Mouse (Mus musculus) stomach, embryonic 16.5 days (tissue): ENCODE data around the gene Acaca. TPM values are rescaled to one million over a fixed set of nuclear protein-coding genes. Genes with fewer than 3 reads are reported as not detected.
"Not testable (repeated sequence)": the region's sequence is repeated elsewhere in the genome, so short reads cannot be mapped to it uniquely, and the experiment has no call there.

Experiments used
- ATAC-seq: fragments of 200-750 bp; cut with Nextera tagmentation; 2 replicates; pipeline ENCODE4 v1.8.0; 2017; ENCODE audit warnings: moderate number of reproducible peaks, moderate TSS enrichment; ENCODE audit not compliant: insufficient read depth, low FRiP score
- H3K27ac ChIP-seq: fragments of 300-500 bp; sonication (generic); 2 replicates; pipeline ENCODE4 v1.5.1; 2014; ENCODE audit warnings: low read length
- H3K27me3 ChIP-seq: fragments of 300-500 bp; sonication (generic); 2 replicates; pipeline ENCODE4 v1.6.1; 2014; ENCODE audit warnings: low read length, control low read depth, mixed read lengths; ENCODE audit not compliant: control insufficient read depth, insufficient read depth
- H3K36me3 ChIP-seq: fragments of 300-500 bp; sonication (generic); 2 replicates; pipeline ENCODE4 v1.6.1; 2014; ENCODE audit warnings: low read length; ENCODE audit not compliant: control insufficient read depth, insufficient read depth
- H3K4me1 ChIP-seq: fragments of 300-500 bp; sonication (generic); 2 replicates; pipeline ENCODE4 v1.6.1; 2014; ENCODE audit warnings: low read length, control low read depth, mixed read lengths; ENCODE audit not compliant: control insufficient read depth, insufficient read depth
- H3K4me2 ChIP-seq: fragments of 300-500 bp; sonication (generic); 2 replicates; pipeline ENCODE4 v1.6.1; 2014; ENCODE audit warnings: low read depth, low read length, mixed read lengths
- H3K4me3 ChIP-seq: fragments of 300-500 bp; sonication (generic); replicated peaks from 2 replicates; pipeline ENCODE4 v1.5.1; 2014; ENCODE audit warnings: mild to moderate bottlenecking, low read length
- H3K9ac ChIP-seq: fragments of 300-500 bp; sonication (generic); 2 replicates; pipeline ENCODE4 v1.6.1; 2014; ENCODE audit warnings: low read length
- H3K9me3 ChIP-seq: fragments of 300-500 bp; sonication (generic); replicated peaks from 2 replicates; pipeline ENCODE4 v1.6.1; 2016; ENCODE audit warnings: low read length, control low read depth; ENCODE audit not compliant: control insufficient read depth
- WGBS: fragments of 180-500 bp; shearing (Covaris S2); extraction: QIAGEN DNeasy Blood & Tissue Kit; methylation state at CpG from one replicate; pipeline ENCODE4 v1.1.7; 2014; 5-methylcytosine and 5-hydroxymethylcytosine counted together
- polyA plus RNA-seq: library from polyadenylated mRNA; unstranded; fragments of >200 nt; fragmentation: Nextera tagmentation; extraction: Ambion mirVana; gene quantifications from 2 replicates; pipeline ENCODE4 v1.2.1, GENCODE M21; 2015

Gene Acaca
- polyA plus RNA-seq, 1 experiment from 2014 or later: 16.1 TPM

DNA sequence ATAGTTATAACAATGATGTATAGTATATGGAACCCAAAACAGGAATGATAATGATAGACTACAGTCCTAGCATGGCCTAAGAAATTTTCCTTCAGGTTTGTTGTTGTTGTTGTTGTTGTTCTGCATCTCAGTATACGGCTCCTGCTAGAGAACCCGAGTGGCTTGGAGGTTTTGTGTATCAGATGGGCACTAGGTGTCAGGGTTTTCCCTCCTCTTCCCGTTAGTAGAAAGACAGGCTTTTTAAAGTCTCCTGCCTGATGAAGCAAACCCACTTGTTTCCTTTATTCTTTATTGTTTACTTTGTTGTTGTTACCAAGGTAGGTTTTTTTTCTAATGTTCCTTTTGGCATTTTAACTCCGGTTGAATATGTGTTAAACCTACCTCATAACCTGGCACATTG, 197.6 kb downstream of the Acaca start:
- Histone ChIP-seq H3K9ac (no peak overlapping the region), H3K4me2 (no peak overlapping the region), H3K9me3 (no peaks in the 10 kb centered on the region), H3K27ac (no peak overlapping the region), H3K27me3 (no peaks in the 10 kb centered on the region), H3K4me1 (no peaks in the 10 kb centered on the region), H3K36me3 (peaks cover 2% of the 10 kb centered on the region; the same call in 1 of the 2 replicates), H3K4me3 (no peak overlapping the region)
- ATAC-seq: no peak
- 79% methylated on average over 4 of the region's 4 CpGs for WGBS

DNA sequence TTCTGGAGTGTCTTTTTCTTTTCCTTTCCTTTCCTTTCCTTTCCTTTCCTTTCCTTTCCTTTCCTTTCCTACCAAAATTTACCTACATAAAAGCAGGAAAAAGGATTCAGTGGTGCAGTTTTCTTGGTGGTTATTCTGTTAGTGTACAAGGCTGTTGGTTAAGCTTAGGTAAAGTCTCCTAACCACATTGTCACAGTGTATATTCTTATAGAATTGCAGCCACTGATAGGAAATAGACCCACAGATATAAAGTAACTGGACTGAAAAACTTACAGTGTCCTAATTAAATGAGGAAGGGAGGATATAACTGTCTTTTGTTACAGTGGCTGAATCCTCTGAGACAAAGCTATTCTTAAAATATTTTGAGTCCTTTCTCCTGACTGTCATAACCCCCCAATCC, 202.9 kb downstream of the Acaca start:
- ATAC-seq: no peak
- H3K4me1 ChIP-seq: no peaks in the 10 kb centered on the region
- no peaks in the 10 kb centered on the region for H3K9me3 ChIP-seq
- no peaks in the 10 kb centered on the region for H3K27me3 ChIP-seq
- H3K9ac ChIP-seq: no peak overlapping the region
- H3K36me3 ChIP-seq: no peaks in the 10 kb centered on the region
- no peak overlapping the region for H3K4me2 ChIP-seq
- H3K4me3 ChIP-seq: no peak overlapping the region
- no peak overlapping the region for H3K27ac ChIP-seq

DNA sequence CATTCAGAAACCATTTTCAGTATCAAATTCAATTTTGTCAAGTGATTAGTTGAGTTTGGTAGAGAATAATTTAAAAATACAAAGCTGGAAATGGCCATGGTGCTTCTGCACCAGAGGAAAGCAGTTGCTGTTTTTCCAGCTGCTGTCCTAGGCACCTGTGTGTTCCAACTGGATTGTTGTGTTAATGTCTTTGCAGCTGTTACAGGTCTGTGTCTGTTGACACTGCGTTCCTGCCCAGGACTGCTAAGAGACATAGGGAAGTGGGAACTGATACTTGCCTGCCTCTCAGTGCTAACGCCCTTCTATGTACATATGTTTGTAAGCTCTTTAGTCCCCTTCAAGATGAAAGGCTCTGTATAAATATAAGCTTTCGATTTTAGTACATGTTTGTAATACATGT, 203.4 kb downstream of the Acaca start:
- H3K4me1 ChIP-seq: no peaks in the 10 kb centered on the region
- peak; percentile 21; the same call in 1 of the 2 replicates for ATAC-seq
- no peaks in the 10 kb centered on the region for H3K27me3 ChIP-seq
- no peak overlapping the region for H3K27ac ChIP-seq
- no peak overlapping the region for H3K4me2 ChIP-seq
- H3K9me3 ChIP-seq: no peaks in the 10 kb centered on the region
- H3K9ac ChIP-seq: no peak overlapping the region
- WGBS: 56% methylated on average over 3 of the region's 3 CpGs
- no peaks in the 10 kb centered on the region for H3K36me3 ChIP-seq
- no peak overlapping the region for H3K4me3 ChIP-seq

DNA sequence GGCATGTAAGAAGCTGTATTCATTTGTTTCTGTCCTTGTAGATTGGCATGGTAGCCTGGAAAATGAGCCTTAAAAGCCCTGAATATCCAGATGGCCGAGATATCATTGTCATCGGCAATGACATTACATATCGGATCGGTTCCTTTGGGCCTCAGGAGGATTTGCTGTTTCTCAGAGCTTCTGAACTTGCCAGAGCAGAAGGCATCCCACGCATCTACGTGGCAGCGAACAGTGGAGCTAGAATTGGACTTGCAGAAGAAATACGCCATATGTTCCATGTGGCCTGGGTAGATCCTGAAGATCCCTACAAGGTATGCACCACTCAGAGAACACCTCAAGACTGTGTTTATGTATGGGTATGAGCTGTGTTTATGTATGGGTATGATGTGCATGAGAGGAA, 208.8 kb downstream of the Acaca start:
- WGBS: 87% methylated on average over 5 of the region's 8 CpGs
- not testable (repeated sequence) for H3K4me2 ChIP-seq, H3K4me3 ChIP-seq, ATAC-seq, H3K27ac ChIP-seq, H3K9me3 ChIP-seq, H3K9ac ChIP-seq, H3K27me3 ChIP-seq, H3K4me1 ChIP-seq, H3K36me3 ChIP-seq

DNA sequence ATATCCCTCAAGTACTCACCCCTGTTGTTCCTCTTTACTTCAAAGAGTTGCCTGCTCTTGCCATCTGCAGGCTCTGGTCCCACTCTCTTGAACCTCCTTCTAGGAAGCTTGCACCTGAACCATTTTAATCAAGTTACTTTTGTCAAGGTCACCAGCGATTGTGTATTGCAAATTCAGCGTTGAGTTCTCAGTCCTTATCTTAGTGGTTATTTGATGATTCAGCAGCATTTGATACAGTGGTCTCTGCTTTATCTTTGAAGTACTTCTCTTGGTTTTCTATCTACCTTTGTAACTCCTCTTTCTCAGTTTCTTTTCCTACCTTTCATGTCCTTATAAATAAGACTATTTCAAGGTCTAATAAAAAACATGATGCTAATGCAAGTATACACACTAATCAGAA, 211.2 kb downstream of the Acaca start:
- no peak overlapping the region for H3K27ac ChIP-seq
- no peaks in the 10 kb centered on the region for H3K36me3 ChIP-seq
- H3K9me3 ChIP-seq: no peaks in the 10 kb centered on the region
- no peak overlapping the region for H3K4me2 ChIP-seq
- 78% methylated on average over 2 of the region's 2 CpGs for WGBS
- H3K9ac ChIP-seq: no peak overlapping the region
- H3K4me1 ChIP-seq: no peaks in the 10 kb centered on the region
- H3K4me3 ChIP-seq: no peak overlapping the region
- no peak for ATAC-seq
- H3K27me3 ChIP-seq: no peaks in the 10 kb centered on the region

DNA sequence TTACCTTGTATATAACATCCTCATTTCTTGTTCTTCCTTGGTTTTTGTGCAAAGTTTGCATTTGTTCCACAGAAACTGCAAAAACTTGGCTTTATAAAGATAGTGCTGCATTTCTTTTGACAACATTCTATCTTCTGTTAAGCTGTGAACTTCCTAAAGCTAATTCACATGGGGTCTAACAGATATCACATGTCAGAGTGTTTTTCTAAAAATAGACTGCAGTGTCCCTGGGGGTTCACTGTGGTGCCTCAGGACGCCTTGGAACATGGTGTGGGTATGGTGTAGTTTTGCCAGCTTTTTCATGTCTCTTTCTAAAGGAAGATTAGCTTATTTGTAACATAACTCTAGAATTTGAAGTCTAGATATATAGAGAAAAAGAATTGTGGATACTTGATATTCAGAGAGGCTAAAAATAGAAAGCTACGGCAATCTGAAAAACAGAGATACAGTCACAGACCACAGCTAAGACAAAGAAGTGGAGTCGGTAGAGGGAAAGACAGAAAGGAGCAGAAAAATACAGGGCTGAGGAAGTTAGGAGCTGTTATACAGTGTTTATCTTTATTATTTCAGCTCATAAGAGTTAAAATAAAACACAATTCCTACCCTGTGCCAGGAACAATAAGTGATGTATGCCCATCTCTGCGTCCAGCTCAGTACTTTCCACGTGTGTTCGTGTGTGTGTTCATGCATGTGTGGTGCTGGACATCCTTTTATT, 215.2 kb downstream of the Acaca start:
- no peaks in the 10 kb centered on the region for H3K4me1 ChIP-seq
- 74% methylated on average over 6 of the region's 6 CpGs for WGBS
- H3K4me2 ChIP-seq: no peak overlapping the region
- no peaks in the 10 kb centered on the region for H3K9me3 ChIP-seq
- no peaks in the 10 kb centered on the region for H3K36me3 ChIP-seq
- no peak overlapping the region for H3K9ac ChIP-seq
- ATAC-seq: no peak
- no peak overlapping the region for H3K4me3 ChIP-seq
- H3K27me3 ChIP-seq: no peaks in the 10 kb centered on the region
- H3K27ac ChIP-seq: no peak overlapping the region

DNA sequence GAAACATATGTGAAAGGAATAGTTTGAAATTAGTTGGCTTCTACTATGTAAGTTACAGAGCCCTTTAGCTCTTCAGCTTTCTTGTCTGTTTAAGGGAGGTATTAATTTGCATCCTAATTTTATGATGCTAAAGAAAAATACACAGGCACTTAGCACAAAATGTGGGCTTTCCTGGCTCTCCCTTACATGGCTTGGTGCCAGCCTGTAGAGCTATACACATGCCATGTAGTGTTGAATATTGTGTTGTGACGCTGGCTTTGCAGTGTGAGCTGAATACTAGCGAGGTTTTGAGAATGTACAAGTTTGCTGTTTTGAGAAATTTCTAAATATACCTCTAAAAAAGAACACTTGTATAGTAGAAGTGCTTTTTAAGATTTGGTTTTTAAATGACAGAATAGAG, 218.3 kb downstream of the Acaca start:
- H3K4me1 ChIP-seq: no peaks in the 10 kb centered on the region
- no peaks in the 10 kb centered on the region for H3K27me3 ChIP-seq
- no peak overlapping the region for H3K4me2 ChIP-seq
- no peak overlapping the region for H3K9ac ChIP-seq
- H3K27ac ChIP-seq: no peak overlapping the region
- 87% methylated on average over 2 of the region's 2 CpGs for WGBS
- no peak overlapping the region for H3K4me3 ChIP-seq
- H3K9me3 ChIP-seq: no peaks in the 10 kb centered on the region
- H3K36me3 ChIP-seq: no peaks in the 10 kb centered on the region
- ATAC-seq: no peak

DNA sequence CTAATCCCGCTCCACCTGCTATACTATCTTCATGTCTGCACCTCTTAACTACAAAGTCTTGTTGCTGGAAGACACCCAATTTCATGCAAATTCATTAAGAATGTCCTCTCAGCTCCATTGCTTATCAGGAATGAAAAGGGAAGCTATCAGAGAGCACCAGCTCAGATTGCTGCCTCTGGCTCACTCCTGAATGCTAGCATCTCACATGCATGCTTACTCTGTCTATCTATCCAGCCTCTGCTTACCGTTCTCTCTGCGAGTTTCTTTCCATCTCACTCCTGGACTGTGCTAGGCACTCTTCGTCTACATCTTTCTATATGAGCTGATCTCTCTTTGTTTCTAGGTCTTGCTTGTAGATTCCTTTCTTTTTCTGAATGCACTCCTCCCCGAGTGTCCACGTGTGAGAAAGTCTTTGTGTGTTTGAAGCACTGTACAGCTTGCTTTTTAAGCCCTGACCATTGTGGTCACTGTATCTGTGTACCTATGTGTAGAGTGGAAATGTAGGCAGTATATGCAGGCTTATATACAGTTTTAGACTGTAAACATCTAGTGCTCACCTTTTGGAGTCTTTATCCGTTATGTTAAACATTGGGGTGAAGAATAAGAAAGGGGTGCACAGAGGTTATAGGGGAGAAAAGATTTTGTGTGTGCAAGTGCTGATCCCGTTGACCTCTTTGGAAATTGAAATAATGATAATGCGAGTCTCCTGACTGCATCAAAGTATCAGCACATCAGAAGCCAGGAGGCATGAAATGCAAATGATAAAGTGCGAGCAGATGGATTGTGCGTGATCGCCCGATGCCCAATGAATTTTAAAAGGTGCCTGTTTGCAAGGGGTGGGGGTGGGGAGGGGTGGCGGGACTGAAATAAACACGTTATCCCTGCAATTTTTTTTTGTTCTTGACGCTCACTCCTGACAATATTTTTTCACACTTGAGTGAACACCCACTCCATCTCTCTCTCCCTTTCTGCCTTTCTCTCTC, 219.7 kb downstream of the Acaca start:
- H3K4me1 ChIP-seq: no peaks in the 10 kb centered on the region
- no peak overlapping the region for H3K4me2 ChIP-seq
- no peak overlapping the region for H3K4me3 ChIP-seq
- H3K27ac ChIP-seq: no peak overlapping the region
- no peaks in the 10 kb centered on the region for H3K27me3 ChIP-seq
- no peak for ATAC-seq
- no peak overlapping the region for H3K9ac ChIP-seq
- H3K36me3 ChIP-seq: no peaks in the 10 kb centered on the region
- no peaks in the 10 kb centered on the region for H3K9me3 ChIP-seq
- WGBS: 81% methylated on average over 16 of the region's 16 CpGs

DNA sequence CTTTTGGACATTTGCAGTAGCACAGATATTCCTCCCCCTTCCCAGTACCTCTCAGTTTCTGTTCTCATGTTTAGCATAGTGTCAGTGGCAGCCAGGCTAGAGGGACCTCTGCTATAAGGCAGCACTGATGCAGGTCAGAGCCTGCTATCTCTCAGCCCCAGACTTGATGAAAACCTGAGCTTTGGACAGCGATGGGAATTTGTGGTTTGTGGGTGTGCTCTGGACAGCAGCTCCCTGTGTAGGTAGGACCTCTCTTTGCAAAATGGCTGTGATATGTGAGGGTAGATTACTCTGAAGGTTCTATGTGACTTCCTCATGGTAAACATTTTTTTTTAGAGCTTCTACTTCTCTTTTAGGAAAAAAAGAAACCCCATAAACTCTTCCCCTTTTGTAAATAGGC, 221.7 kb downstream of the Acaca start:
- no peak overlapping the region for H3K4me2 ChIP-seq
- no peak overlapping the region for H3K9ac ChIP-seq
- no peaks in the 10 kb centered on the region for H3K9me3 ChIP-seq
- 84% methylated on average over 1 of the region's 1 CpGs for WGBS
- H3K27ac ChIP-seq: no peak overlapping the region
- no peaks in the 10 kb centered on the region for H3K4me1 ChIP-seq
- no peak overlapping the region for H3K4me3 ChIP-seq
- no peaks in the 10 kb centered on the region for H3K27me3 ChIP-seq
- ATAC-seq: no peak
- no peaks in the 10 kb centered on the region for H3K36me3 ChIP-seq
